Mouse (Mus musculus) retina, postnatal 1 day (tissue): ENCODE measurements around the gene Srrm1.

Source experiments
- DNase-seq: peaks from one replicate; pipeline ENCODE4 v3.0.0-alpha.2; 2012

Gene Srrm1

DNA sequence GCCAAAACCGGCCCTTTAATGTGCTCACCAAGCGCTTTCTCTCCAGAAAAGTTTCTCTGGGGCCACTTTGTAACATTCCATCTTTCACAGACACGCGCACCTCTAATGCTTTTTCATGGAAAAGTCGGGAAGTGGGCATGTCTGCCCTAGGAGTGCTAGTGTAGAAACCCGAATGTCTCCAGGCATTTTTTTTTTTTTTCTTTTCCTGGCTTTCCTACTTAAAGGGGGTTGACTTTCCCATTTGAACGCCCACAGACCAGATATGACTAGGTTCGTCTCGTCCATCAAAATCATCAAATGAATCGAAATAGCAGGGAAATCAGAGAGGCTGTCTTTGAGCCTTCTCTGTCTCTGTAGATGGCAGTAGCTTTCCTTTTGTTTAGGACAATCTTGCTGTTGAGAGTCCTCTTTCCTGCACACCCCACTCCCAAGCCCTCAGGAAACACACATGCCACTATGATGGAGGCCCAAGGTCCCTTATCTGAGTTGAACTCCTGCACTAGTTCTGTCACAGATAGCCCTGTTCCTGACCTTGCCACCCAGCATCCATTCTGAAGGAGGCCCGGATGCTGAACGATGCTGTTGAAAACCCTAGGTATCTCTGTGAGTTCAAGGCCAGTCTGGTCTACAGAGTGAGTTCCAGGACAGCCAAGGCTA is 801 bp upstream of the Srrm1 start:
- DNase-seq, result no peak

- peak; percentile 57 for DNase-seq
Observed at GRCm38 (mm10) chr4:135352326-135353065, 625 bp downstream of the Srrm1 start.

GRCm38 (mm10) chr4:135337376-135337942 is 15.7 kb downstream of the Srrm1 start:
- no peak for DNase-seq

DNA sequence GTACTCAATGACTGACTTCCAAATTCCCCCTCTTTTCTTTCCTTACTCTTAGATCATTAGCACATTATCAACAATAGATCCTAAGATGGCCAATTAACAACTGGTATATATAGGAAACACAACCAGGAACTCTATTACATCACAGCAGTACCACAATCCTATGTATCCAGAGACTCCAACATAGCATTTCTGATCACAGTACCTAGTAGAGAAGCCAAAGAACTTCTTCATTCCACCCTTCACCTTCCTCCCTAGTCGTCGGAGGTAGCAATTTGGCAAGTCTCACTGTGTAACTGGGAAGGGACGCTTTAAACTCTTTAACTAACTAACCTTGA is 17.1 kb downstream of the Srrm1 start:
- DNase-seq, result no peak

DNA sequence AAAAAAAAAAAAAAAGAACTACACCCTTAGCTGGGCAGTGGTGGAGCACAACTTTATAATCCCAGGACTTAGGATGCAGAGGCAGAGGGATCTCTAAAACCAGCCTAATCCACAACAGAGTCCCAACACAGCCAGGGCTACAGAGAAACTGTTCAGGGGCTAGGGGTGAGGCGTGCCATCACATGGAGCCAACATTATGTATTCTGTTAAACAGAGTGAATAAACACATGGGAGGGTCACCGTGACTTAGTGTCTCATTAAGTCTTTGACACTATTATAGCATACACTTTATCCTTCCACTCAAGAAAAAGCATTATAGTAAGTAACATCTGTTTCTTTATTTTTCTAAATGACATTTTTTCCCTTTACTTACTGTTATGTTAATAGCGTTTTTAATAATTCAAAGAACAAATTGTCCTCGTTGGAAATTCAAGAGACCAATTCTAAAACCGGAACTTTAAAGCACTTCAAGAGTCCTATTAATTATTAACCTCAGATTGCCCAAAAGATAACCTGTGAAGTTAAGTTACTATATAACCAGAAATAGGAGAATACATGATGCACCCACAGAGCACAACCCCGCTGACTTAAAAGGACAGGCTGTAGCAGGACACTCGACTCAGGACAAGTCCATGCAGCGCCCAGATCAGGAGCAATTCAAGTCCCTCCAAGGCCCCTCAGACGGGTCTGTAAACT is 17.6 kb downstream of the Srrm1 start:
- no peak for DNase-seq

GRCm38 (mm10) chr4:135326469-135326868 is 26.7 kb downstream of the Srrm1 start:
- DNase-seq, result no peak

DNA sequence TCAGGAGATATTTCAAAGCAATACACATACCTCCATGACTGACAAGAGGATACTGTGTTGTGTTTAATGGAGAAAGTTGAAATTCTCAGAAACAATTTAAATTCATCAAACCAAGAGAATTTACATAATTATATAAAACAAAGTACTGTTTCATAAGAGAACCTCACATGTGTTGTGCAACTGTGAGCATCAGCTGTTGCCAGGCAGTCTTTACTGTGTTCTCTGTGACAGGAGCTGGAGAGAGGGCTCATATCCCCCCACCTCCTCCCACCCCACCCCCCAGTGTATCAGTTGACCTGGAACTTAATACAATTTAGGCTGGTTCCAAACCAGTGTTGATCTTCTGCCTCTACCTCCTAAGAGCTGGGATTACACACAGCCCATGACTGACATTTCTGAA is 27.1 kb downstream of the Srrm1 start:
- no peak for DNase-seq

GRCm38 (mm10) chr4:135323021-135323420 is 30.1 kb downstream of the Srrm1 start:
- no peak for DNase-seq

GRCm38 (mm10) chr4:135317966-135318365 is 35.2 kb downstream of the Srrm1 start:
- peak; percentile 78 for DNase-seq

GRCm38 (mm10) chr4:135317539-135317938 is 35.6 kb downstream of the Srrm1 start:
- no peak for DNase-seq

- no peak for DNase-seq
Observed at GRCm38 (mm10) chr4:135315287-135315686, 37.8 kb downstream of the Srrm1 start.

DNA sequence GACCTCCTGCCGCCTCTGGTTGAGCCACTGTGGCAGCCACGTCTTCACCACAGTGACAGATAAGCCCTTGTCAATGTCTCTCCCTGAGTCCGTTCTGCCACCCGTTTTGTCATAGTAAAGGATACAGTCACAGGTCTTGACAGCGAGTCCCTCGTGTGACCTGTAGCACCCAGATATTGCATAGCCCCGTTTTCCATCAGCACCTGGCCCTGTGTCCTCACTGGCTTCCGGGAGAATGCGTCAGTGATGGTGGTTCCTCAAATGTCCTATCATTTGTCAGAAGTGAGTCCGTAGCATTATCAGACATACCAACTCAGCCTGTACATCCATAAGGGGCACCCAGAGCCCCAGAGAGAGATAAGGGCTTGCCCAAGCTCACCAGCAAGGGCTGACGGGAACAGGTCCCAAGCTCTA is 38.7 kb downstream of the Srrm1 start:
- DNase-seq, result no peak

DNA sequence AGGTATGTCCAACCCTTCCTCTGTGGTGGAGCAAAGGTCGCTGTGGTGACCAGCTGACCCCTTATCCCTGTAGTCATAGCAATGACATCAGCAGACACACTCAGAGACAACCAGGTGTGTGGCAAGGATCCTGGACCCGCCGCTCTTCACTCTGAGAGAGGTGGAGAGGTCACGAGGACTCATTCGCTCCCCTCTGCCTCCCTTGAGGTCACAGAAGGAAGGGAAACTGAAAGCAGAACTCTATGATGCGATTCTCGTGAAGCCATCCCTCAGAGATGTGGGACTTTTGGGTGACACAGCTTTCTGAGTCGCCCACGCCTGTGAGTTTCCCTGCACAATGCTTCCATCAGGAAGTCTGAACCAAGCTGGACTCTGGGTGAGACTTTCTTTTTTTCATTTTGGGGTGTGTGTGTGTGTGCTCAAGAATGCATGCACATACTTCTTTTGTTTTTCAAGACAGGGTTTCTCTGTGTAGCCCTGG is 39.3 kb downstream of the Srrm1 start:
- DNase-seq, result no peak

DNA sequence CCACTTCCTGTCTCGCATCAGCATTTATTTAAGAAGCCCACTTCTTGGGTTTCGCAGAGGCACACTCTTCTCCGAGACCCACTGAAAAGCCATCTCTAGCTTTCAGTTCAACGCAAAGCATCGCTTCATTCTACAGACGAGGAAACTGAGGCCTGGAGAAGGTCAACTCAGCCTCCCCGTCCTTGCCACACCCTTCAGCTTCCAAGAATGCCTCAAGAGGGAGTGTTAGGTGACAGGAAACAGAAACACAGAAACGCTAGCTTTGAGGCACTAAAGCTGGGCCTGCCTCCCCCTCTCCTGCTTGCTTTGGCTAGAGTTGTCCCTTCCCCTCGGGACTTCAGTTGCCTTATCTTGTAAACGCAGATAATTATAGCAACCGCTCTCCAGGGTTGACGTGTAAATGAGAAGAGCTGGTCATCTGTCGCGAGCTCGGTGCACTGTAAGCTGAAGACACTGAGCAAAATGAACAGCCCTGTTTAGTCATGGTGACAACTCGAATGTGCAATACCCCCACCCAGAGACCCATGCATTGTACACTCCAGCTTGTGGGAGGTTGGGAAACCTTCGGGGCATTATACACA is 39.9 kb downstream of the Srrm1 start:
- DNase-seq, result no peak

DNA sequence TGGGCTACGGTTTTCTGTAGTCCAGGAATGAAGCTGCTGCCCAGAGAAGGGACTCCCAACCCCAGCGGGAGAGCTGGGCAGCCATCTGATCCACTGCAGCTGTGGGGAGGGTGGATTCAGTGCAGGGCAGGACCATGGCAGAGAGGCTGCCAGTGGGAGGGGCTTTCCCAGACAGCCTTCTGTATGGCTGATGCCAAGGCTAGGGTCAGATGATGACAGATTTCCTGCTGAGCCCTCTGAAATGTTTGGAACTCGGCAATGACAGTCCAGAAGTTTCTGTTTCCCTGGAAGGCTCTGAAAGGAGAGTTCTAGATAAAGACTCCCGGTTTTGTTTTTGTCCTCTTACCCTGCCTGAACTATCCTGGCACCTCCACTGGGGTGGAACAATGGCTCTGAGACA is 40.4 kb downstream of the Srrm1 start:
- peak; percentile 50 for DNase-seq

GRCm38 (mm10) chr4:135310371-135310770 is 42.8 kb downstream of the Srrm1 start:
- DNase-seq, result no peak

GRCm38 (mm10) chr4:135309726-135310125 is 43.4 kb downstream of the Srrm1 start:
- no peak for DNase-seq

DNA sequence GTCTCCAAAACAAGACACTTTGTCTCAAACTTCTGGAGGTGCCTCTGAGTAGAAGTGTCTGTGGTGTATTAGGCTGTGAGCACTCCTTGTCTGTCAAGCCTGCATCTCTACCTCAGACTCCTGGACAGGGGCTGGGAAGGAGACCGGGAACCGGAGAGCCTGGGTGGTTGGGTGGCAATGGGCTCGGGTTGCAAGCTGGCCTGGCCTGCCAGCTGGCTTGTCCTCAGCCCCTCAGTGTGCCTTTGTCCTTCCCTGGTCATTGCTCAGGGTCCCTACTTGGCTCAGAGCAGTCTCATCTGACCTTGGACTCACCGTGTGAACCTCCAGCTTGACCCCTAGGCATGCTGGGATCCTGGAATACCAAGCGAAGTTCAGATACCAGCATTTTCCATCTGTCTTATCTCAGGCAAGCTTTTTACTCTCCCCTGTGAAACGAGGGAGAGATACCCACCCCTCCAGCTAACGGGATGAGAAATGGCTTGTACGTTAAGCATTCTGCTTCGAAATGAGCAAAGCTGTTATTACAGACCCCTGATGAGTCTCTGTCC is 43.9 kb downstream of the Srrm1 start:
- DNase-seq, result no peak

DNA sequence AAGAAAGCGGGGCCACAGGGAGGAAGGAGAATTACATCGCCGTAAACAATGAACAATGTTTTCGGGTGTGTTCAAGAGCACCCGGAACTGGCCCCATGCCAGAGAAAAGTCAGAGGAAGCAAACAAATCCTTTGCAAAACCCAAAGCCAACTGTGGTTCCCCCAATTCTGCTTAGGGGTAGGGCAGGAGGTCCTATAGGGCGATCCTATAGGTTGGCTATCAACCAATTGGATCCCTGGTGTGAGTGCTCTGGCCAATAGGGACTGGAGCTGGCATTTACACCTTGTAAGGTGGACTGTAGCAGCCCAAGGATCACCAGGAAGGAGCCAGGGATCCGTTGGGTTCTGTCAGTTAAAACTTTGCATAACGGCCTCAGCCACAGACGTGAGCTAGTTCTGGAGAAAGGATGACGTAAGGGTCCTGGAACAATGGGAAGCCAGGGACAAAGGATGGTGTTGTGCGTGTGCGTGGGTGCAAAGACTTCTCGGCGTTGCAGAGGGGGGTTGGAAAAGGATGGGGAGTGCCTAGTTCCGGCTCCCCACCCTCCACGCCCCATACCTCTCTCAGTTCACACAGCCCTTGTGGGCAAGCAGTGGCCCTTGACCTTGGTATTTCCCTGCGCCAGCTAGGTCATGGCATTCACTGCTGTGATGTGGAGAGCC is 46.0 kb downstream of the Srrm1 start:
- DNase-seq, result peak; percentile 89

DNA sequence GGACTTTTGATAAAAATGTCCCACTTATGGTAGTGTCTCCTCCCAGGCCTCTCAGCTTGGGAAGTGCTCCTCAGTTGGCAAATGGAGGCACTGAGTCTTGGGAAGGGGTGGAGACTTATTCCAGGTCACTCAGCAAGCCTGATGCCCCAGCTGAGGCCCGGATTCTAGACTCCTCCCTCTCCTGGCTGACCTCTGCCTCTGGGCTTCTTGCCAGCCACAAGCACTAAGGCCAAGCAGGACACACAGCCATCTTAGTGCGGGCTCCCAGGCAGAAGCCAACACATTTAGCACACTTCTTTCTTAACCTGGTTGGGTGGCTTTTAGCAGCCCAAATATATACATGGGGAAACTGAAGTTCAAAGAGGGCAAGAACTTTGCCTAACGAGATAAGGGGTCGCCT is 46.6 kb downstream of the Srrm1 start:
- DNase-seq, result peak; percentile 74

DNA sequence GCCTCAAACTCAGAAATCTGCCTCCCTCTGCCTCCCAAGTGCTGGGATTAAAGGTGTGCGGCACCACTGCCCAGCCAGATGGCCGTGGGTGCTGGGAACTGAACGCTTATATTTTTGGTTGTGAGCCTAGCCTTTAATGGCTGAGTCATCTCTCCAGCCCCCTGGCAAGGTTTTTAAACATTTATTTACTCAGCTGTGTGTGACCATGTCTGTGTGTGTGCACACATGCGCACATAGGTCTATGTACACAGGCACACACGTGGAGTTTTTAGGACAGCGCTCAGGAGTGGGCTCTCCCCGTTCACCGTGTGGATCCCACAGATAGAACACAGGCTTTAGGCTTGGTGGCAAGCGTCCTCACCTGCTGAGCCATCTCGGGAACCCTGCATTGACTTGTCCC is 50.9 kb downstream of the Srrm1 start:
- no peak for DNase-seq

DNA sequence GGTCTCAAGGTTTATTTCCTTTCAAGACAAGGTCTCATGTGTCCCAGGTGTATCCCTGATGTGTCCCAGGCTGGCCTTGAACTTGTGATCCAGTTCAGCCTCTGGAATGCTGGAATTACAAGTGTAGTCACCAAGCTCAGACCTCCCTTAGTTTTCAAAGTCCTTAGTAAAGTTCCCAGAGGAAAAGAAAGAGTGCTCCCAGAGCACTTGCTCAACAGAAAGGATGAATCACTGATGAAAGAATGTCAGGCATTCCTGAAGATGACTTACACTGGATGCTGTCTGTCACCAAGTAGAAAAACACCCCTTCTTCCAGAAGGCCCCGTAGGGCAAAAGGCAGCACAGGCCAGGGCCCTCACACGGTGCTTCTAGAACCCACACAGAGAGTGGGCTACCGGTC is 52.0 kb downstream of the Srrm1 start:
- DNase-seq, result no peak
